Mouse (Mus musculus) forebrain, embryonic 11.5 days (tissue): Measurements from ENCODE around the gene Eif2b5. TPM values are rescaled to one million over a fixed set of nuclear protein-coding genes. Genes with fewer than 3 reads are reported as not detected.
"Not testable (repeated sequence)": the region's sequence is repeated elsewhere in the genome, so short reads cannot be mapped to it uniquely, and the experiment has no call there.

Source experiments
- ATAC-seq: fragments of 200-750 bp; cut with Nextera tagmentation; replicated peaks from 2 replicates; pipeline ENCODE4 v1.8.0; 2017; ENCODE audit warnings: moderate TSS enrichment; ENCODE audit not compliant: low FRiP score
- DNase-seq: peaks from one replicate; pipeline ENCODE4 v3.0.0-alpha.2; 2017; ENCODE audit warnings: low spot score
- H3K27ac ChIP-seq: fragments of 300-500 bp; sonication (generic); 2 replicates; pipeline ENCODE4 v1.5.1; 2014; ENCODE audit warnings: low read depth, low read length
- H3K27me3 ChIP-seq: fragments of 300-500 bp; sonication (generic); 2 replicates; pipeline ENCODE4 v1.6.1; 2014; ENCODE audit warnings: mild to moderate bottlenecking, low read length, mixed read lengths; ENCODE audit not compliant: control insufficient read depth, insufficient read depth
- H3K36me3 ChIP-seq: fragments of 300-500 bp; sonication (generic); 2 replicates; pipeline ENCODE4 v1.6.1; 2014; ENCODE audit warnings: mild to moderate bottlenecking, low read length, moderate library complexity, mixed read lengths; ENCODE audit not compliant: control insufficient read depth, insufficient read depth
- H3K4me1 ChIP-seq: fragments of 300-500 bp; sonication (generic); replicated peaks from 2 replicates; pipeline ENCODE4 v1.6.1; 2014; ENCODE audit warnings: low read length, mixed read lengths; ENCODE audit not compliant: control insufficient read depth, insufficient read depth
- H3K4me2 ChIP-seq: fragments of 300-500 bp; sonication (generic); 2 replicates; pipeline ENCODE4 v1.6.1; 2014; ENCODE audit warnings: low read depth, mild to moderate bottlenecking, low read length, moderate library complexity, mixed read lengths; ENCODE audit not compliant: severe bottlenecking
- H3K4me3 ChIP-seq: fragments of 300-500 bp; sonication (generic); 2 replicates; pipeline ENCODE4 v1.5.1; 2014; ENCODE audit warnings: low read depth, low read length
- H3K9ac ChIP-seq: fragments of 300-500 bp; sonication (generic); 2 replicates; pipeline ENCODE4 v1.6.1; 2014; ENCODE audit warnings: low read length
- H3K9me3 ChIP-seq: fragments of 300-500 bp; sonication (generic); 2 replicates; pipeline ENCODE4 v1.6.1; 2016; ENCODE audit warnings: low read length, mixed read lengths; ENCODE audit not compliant: control insufficient read depth
- WGBS: fragments of 180-500 bp; shearing (Covaris S2); extraction: QIAGEN DNeasy Blood & Tissue Kit; methylation state at CpG from one replicate; pipeline ENCODE4 v1.1.7; 2014; 5-methylcytosine and 5-hydroxymethylcytosine counted together
- polyA plus RNA-seq: library from polyadenylated mRNA; unstranded; fragments of >200 nt; fragmentation: Nextera tagmentation; extraction: Ambion mirVana; gene quantifications from 2 replicates; pipeline ENCODE4 v1.2.1, GENCODE M21; 2014

The Eif2b5 gene
- polyA plus RNA-seq, 1 experiment from 2014 or later, result 138 TPM

- Histone ChIP-seq H3K9ac (no peak overlapping the region), H3K4me2 (no peak overlapping the region), H3K4me1 (no peaks in the 10 kb centered on the region), H3K36me3 (no peaks in the 10 kb centered on the region), H3K27ac (no peak overlapping the region), H3K4me3 (no peak overlapping the region), H3K27me3 (no peaks in the 10 kb centered on the region), H3K9me3 (no peaks in the 10 kb centered on the region)
- DNase-seq (no peak), ATAC-seq (no peak)
- 94% methylated on average over 8 of the region's 8 CpGs for WGBS
These were observed 24.4 kb upstream of the Eif2b5 start for GRCm38 (mm10) chr16:20474211-20474610.

GRCm38 (mm10) chr16:20474786-20475185 is 23.8 kb upstream of the Eif2b5 start:
- ATAC-seq, result no peak
- 84% methylated on average over 6 of the region's 6 CpGs for WGBS
- Histone ChIP-seq H3K27me3 (no peaks in the 10 kb centered on the region), H3K4me3 (no peak overlapping the region), H3K4me1 (no peaks in the 10 kb centered on the region), H3K27ac (no peak overlapping the region), H3K9ac (no peak overlapping the region), H3K4me2 (no peak overlapping the region), H3K36me3 (no peaks in the 10 kb centered on the region), H3K9me3 (no peaks in the 10 kb centered on the region)
- DNase-seq, result no peak

GRCm38 (mm10) chr16:20475335-20475734 is 23.3 kb upstream of the Eif2b5 start:
- ATAC-seq (no peak), DNase-seq (no peak)
- WGBS, result 93% methylated on average over 1 of the region's 1 CpGs
- Histone ChIP-seq H3K9me3 (no peaks in the 10 kb centered on the region), H3K27me3 (no peaks in the 10 kb centered on the region), H3K4me2 (no peak overlapping the region), H3K4me1 (no peaks in the 10 kb centered on the region), H3K27ac (no peak overlapping the region), H3K4me3 (no peak overlapping the region), H3K9ac (no peak overlapping the region), H3K36me3 (no peaks in the 10 kb centered on the region)

GRCm38 (mm10) chr16:20476857-20477256 is 21.8 kb upstream of the Eif2b5 start:
- Histone ChIP-seq H3K9me3 (no peaks in the 10 kb centered on the region), H3K4me1 (no peaks in the 10 kb centered on the region), H3K36me3 (no peaks in the 10 kb centered on the region), H3K27ac (no peak overlapping the region), H3K9ac (no peak overlapping the region), H3K27me3 (no peaks in the 10 kb centered on the region), H3K4me3 (no peak overlapping the region), H3K4me2 (no peak overlapping the region)
- 65% methylated on average over 1 of the region's 1 CpGs for WGBS
- no peak for ATAC-seq
- DNase-seq, result no peak

GRCm38 (mm10) chr16:20477270-20477669 is 21.3 kb upstream of the Eif2b5 start:
- DNase-seq (no peak), ATAC-seq (no peak)
- no peaks in the 10 kb centered on the region for H3K36me3 ChIP-seq
- no peak overlapping the region for H3K4me3 ChIP-seq
- H3K27me3 ChIP-seq, result no peaks in the 10 kb centered on the region
- H3K9ac ChIP-seq, result no peak overlapping the region
- WGBS, result 89% methylated on average over 3 of the region's 3 CpGs
- no peak overlapping the region for H3K4me2 ChIP-seq
- H3K4me1 ChIP-seq, result no peaks in the 10 kb centered on the region
- no peaks in the 10 kb centered on the region for H3K9me3 ChIP-seq
- H3K27ac ChIP-seq, result no peak overlapping the region

- DNase-seq, result no peak
- Histone ChIP-seq H3K4me1 (no peaks in the 10 kb centered on the region), H3K27me3 (no peaks in the 10 kb centered on the region), H3K4me3 (no peak overlapping the region), H3K4me2 (no peak overlapping the region), H3K27ac (no peak overlapping the region), H3K36me3 (no peaks in the 10 kb centered on the region), H3K9me3 (no peaks in the 10 kb centered on the region), H3K9ac (no peak overlapping the region)
- no peak for ATAC-seq
- 77% methylated on average over 2 of the region's 2 CpGs for WGBS
These were observed 20.1 kb upstream of the Eif2b5 start for GRCm38 (mm10) chr16:20478504-20478903.

GRCm38 (mm10) chr16:20479026-20479760 is 19.4 kb upstream of the Eif2b5 start:
- H3K4me1 ChIP-seq, H3K27ac ChIP-seq, H3K4me2 ChIP-seq, H3K27me3 ChIP-seq, H3K36me3 ChIP-seq, DNase-seq, ATAC-seq, H3K9me3 ChIP-seq, H3K4me3 ChIP-seq, H3K9ac ChIP-seq: not testable (repeated sequence)
- WGBS, result 94% methylated on average over 12 of the region's 12 CpGs

- ATAC-seq (no peak; the same call in 1 of the 2 replicates), DNase-seq (no peak)
- H3K9me3 ChIP-seq, result no peaks in the 10 kb centered on the region
- H3K9ac ChIP-seq, result no peak overlapping the region
- H3K36me3 ChIP-seq, result no peaks in the 10 kb centered on the region
- no peak overlapping the region for H3K4me3 ChIP-seq
- no peak overlapping the region for H3K27ac ChIP-seq
- H3K27me3 ChIP-seq, result no peaks in the 10 kb centered on the region
- WGBS, result 32% methylated on average over 3 of the region's 3 CpGs
- H3K4me1 ChIP-seq, result no peaks in the 10 kb centered on the region
- no peak overlapping the region for H3K4me2 ChIP-seq
These were observed 18.5 kb upstream of the Eif2b5 start for GRCm38 (mm10) chr16:20480115-20480514.

- 77% methylated on average over 2 of the region's 2 CpGs for WGBS
- Histone ChIP-seq H3K4me3 (no peak overlapping the region), H3K36me3 (no peaks in the 10 kb centered on the region), H3K4me2 (no peak overlapping the region), H3K9me3 (no peaks in the 10 kb centered on the region), H3K27me3 (no peaks in the 10 kb centered on the region), H3K9ac (no peak overlapping the region), H3K27ac (no peak overlapping the region), H3K4me1 (no peaks in the 10 kb centered on the region)
- DNase-seq, result no peak
- ATAC-seq, result no peak
These were observed 16.9 kb upstream of the Eif2b5 start for GRCm38 (mm10) chr16:20481746-20482145.
